Mouse (Mus musculus) MN1 (cell line): ENCODE measurements around the gene Gm5796.
"Not testable (repeated sequence)": the region's sequence is repeated elsewhere in the genome, so short reads cannot be mapped to it uniquely, and the experiment has no call there.

Source experiments
- DNase-seq: peaks from one replicate; pipeline ENCODE4 v3.0.0-alpha.2; 2016; ENCODE audit warnings: low spot score

Gm5796 gene

DNA sequence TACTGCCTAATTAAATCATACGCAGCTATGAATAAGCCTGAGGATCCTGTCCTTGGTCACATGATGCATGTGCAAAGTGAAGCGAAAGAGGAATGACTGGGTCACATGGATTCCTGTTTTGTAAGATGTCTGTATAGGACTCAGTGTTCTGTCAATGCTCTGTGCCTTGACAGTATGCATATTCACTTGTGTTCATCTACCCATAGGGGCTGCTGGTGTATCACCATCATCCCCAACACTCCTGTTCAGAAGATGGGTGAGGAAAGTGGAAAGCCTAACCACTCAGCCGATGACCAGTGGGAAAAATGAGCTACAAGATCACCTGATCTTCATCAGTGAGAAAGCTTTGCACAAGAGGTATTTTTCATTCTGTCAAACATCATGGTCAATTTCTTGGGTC is at the start of gene Gm5796:
Gm5796 (plus strand) TSS at position 301 of the 400 bp plus-strand sequence.
- not testable (repeated sequence) for DNase-seq

DNA sequence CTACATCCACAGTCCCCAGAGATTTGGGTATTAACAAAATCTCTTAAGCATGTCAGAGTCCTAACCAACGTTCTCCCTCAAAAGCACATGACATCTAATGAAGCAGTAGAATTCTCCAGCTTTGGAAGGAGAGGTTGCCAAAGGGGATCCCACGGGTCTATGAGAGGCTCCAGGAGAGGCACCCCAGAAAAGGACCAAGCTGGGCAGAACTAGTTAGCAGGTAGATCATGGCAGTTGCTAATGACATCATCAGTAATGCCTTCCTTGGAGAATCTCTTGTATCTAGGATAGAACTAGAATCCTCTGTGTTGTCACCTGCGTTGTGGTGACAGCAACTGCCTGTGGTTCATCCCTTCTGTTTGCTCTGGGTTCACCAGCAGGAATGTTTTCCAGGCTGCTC is 25.6 kb upstream of the Gm5796 start, which contains the start of gene Gm3099:
Gm3099 (plus strand) TSS at position 301 of the 400 bp plus-strand sequence.
- DNase-seq: not testable (repeated sequence)

DNA sequence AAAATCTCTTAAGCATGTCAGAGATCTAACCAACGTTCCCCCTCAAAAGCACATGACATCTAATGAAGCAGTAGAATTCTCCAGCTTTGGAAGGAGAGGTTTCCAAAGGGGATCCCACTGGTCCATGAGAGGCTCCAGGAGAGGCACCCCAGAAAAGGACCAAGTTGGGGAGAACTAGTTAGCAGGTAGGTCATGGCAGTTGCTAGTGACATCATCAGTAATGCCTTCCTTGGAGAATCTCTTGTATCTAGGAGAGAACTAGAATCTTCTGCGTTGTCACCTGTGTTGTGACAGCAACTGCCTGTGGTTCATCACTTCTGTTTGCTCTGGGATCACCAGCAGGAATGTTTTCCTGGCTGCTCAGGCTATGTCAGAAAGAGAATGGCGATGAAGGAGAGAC is 60.1 kb downstream of the Gm5796 start, which contains the start of gene Gm3115:
Gm3115 (plus strand) TSS at position 301 of the 400 bp plus-strand sequence.
- not testable (repeated sequence) for DNase-seq
